Mouse (Mus musculus): ENCODE measurements around the gene Lrp5.

The Lrp5 gene

GRCm38 (mm10) chr19:3686215-3686894 lies at the start of gene Lrp5:
Gene Lrp5, minus strand, starts transcription at chr19:3686564.
- DNase-seq (ENCODE audit: low read depth, low spot score), result peak; percentile 70

GRCm38 (mm10) chr19:3736001-3736400 lies 49.6 kb upstream of the Lrp5 start:
- no peak for DNase-seq (ENCODE audit: low read depth, low spot score)

- DNase-seq (ENCODE audit: low read depth, low spot score), result peak; percentile 34
Measured at GRCm38 (mm10) chr19:3730781-3731646, 44.6 kb upstream of the Lrp5 start.

- peak; percentile 50 for DNase-seq (ENCODE audit: low read depth, low spot score)
Measured at GRCm38 (mm10) chr19:3728901-3729300, 42.5 kb upstream of the Lrp5 start.

- peak; percentile 90 for DNase-seq (ENCODE audit: low read depth, low spot score)
Measured at GRCm38 (mm10) chr19:3724779-3725178, 38.4 kb upstream of the Lrp5 start.

- peak; percentile 84 for DNase-seq (ENCODE audit: low read depth, low spot score)
Measured at GRCm38 (mm10) chr19:3723904-3724303, 37.5 kb upstream of the Lrp5 start.

- DNase-seq (ENCODE audit: low read depth, low spot score), result no peak
Measured at GRCm38 (mm10) chr19:3723170-3723569, 36.8 kb upstream of the Lrp5 start.

GRCm38 (mm10) chr19:3719362-3719891 lies 33.1 kb upstream of the Lrp5 start:
- peak; percentile 85 for DNase-seq (ENCODE audit: low read depth, low spot score)

GRCm38 (mm10) chr19:3718481-3719361 lies 32.4 kb upstream of the Lrp5 start:
- peak; percentile 94 for DNase-seq (ENCODE audit: low read depth, low spot score)

- no peak for DNase-seq (ENCODE audit: low read depth, low spot score)
Measured at GRCm38 (mm10) chr19:3714381-3714780, 28.0 kb upstream of the Lrp5 start.

GRCm38 (mm10) chr19:3710436-3710835 lies 24.1 kb upstream of the Lrp5 start:
- DNase-seq (ENCODE audit: low read depth, low spot score), result no peak

- DNase-seq (ENCODE audit: low read depth, low spot score), result no peak
Measured at GRCm38 (mm10) chr19:3709013-3709787, 22.8 kb upstream of the Lrp5 start.

GRCm38 (mm10) chr19:3708078-3709012 lies 22.0 kb upstream of the Lrp5 start, which contains the start of gene 1810055G02Rik:
Gene 1810055G02Rik, plus strand, starts transcription at chr19:3708293.
- DNase-seq (ENCODE audit: low read depth, low spot score), result peak; percentile 97

GRCm38 (mm10) chr19:3707553-3707952 lies 21.2 kb upstream of the Lrp5 start:
- peak; percentile 65 for DNase-seq (ENCODE audit: low read depth, low spot score)

GRCm38 (mm10) chr19:3706258-3706657 lies 19.9 kb upstream of the Lrp5 start:
- DNase-seq (ENCODE audit: low read depth, low spot score), result peak; percentile 50

GRCm38 (mm10) chr19:3702460-3702859 lies 16.1 kb upstream of the Lrp5 start:
- peak; percentile 68 for DNase-seq (ENCODE audit: low read depth, low spot score)

GRCm38 (mm10) chr19:3699508-3700438 lies 13.4 kb upstream of the Lrp5 start:
- DNase-seq (ENCODE audit: low read depth, low spot score), result peak; percentile 88

- no peak for DNase-seq (ENCODE audit: low read depth, low spot score)
Measured at GRCm38 (mm10) chr19:3698035-3698434, 11.7 kb upstream of the Lrp5 start.

Data from R1 (cell line).